Mouse (Mus musculus) adrenal gland (tissue): ENCODE results near the gene Gripap1.
"Not testable (repeated sequence)": the region's sequence is repeated elsewhere in the genome, so short reads cannot be mapped to it uniquely, and the experiment has no call there.

ENCODE experiments used
- intact Hi-C: fragments of 180-260 bp; cut with DNase I; formaldehyde crosslinking; loops from one replicate; pipeline ENCODE4 v1.15.1; 2025

The Gripap1 gene

DNA sequence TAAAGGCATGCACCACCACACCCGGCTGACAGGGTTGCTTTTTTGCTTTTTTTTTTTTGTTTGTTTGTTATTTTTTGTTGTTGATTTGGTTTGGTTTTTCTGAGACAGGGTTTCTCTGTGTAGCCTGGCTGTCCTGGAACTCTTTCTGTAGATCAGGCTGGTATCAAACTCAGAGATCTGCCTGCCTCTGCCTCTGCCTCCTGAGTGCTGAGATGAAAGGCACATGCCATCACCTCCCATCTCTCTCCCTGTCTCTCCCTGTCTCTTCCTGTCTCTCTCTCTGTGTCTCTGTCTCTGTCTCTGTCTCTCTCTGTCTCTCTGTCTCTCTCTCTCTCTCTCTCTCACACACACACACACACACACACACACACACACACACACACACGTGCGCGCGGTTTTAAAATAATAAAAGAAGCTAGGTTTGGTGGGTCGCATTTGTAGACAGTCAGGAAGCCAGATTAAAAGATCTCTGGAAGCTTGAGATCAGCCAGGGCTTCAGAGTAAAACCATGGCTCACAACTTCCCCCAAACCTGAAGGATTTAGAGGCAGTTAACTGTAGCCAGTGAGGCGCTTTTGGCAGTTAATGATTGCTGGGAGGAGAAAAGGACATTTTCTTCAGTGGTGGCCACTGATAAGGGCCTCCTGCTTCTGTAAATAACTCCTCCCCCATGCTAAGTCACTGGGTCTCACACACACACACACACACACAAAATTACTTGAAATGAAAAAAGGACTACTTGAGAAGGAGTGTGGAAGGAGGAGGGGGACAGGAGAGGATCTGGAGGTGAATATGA lies 10.9 kb upstream of the Gripap1 start:
- intact Hi-C loops, result no loop called here

DNA sequence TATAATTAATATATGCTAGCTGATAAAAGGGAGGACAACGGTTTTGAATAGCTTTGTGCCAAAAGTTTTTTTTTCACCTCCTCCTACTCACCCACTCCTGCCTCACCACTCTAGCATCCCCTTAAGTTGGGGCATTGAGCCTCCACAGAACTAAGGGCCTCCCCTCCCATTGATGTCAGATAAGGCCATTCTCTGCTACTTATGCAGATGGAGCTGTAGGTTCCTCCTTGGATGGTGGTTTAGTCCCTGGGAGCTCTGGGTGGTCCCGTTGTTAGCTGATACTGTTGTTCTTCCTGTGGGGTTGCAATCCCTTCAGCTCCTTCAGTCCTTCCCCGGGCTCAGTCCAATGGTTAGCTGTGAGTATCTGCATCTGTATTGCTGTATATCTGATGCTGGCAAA lies 10.3 kb upstream of the Gripap1 start:
- intact Hi-C loops, result no loop called here

DNA sequence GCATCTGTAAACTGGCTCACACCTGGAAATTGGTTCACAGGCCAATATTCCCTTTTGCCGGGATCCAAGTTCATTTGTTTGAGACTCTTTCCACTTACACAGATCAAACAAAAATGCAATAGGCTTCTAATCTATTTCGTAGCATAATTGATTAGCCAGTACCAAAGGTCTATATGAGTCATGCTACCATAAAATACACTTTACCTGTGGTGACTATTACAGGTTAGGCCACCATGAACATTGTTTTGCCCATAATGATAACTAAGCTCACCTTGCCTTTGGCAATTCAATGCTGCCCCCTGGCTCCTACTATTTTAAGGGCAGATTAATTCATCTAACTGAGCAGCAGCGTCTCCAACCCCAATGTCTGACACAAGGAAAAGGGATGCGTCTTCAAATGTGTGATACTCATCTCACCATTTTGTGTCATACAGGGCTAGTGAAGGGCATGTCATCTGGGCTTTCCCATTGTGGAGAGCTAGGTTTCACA lies 6.9 kb upstream of the Gripap1 start:
- intact Hi-C loops, result no loop called here

DNA sequence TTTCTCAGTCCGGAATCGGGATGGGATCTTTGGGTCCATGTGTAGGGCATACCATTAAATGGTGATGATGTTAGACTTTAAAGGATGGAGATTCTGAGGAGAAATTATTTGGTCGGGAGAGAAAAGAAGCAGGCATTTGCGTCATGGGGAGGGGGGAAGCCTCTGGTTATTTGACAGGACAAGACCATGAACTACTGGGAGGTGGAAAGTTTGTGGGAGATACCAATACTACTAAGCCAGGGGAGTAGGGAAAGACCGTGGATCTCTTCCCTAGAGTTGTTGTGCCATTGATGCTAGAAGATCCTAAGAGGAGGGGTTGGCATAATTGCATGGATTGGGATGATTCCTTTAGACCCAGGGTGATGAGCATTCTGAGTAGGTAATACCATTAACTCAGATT lies 744 bp downstream of the Gripap1 start:
- intact Hi-C loops, result no loop called here

DNA sequence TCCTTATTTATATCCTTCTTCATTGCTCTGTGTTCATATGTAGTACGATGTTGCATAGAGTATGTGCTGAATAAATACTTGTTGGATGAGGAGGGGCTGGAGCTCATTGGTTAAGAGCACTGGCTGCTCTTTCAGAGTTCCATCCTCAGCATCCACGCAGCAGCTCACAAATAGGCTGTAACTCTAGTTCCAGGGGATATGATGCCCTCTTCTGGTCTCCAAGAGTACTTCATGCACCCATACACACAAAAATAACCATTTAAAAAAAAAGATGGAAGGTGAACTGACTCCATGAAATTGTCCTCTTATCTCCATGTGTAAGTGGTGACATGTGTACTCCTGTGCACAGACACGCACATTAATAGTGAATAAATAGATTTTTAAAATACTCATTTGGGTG lies 3.8 kb downstream of the Gripap1 start:
- intact Hi-C loops, result no loop called here

DNA sequence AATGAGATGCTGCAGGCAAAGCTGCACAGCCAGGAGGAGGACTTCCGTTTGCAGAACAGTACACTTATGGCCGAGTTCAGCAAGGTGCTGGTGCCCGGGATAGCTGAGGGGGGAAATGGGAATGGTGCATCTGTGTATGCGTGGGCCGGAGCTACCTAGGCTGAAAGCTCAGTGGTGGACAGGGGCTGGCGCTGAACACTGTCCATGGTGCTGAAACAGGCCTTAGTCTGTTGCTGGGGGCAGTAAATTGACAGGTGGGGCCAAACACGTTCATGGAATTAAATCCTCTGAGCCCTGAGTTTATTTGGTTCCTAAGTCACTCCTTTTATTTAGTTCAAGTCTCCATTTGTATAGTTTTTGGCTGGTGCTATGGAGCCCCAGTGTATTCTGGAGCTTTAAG lies 5.5 kb downstream of the Gripap1 start:
- intact Hi-C loops, result no loop called here

DNA sequence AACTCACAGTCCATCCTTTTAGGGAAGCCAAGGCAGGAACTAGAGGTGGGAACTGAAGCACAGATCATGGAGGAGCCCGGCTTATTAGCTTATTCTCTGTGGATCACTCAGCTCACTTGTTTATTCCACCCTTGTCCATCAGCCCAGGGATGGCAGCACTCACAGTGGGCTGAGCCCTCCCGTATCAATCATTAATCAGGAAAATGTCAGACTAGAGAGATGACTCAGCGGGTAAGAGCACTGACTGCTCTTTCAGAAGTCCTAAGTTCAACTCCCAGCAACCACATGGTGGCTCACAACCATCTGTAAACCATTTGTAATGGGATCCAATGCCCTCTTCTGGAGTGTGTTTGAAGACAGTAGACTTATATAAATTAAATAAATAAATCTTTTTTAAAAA lies 7.8 kb downstream of the Gripap1 start:
- intact Hi-C loops, result no loop called here

DNA sequence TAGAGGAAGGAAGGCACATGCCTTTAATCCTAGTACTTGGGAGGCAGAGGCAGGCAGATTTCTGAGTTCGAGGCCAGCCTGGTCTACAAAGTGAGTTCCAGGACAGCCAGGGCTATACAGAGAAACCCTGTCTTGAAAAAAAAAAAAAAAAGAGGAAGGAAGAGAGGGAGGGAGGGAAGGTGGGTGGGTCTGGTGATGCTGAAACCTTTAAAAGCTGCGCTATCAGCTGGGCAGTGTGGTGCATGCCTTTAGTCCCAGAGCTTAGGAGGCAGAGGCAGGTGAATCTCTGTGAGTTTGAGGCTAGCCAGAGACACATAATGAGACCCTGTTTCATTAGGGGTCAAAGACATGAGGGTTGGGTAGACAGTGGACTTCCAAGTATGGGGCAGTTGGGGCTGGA lies 12.6 kb downstream of the Gripap1 start:
- intact Hi-C loops, result not testable (repeated sequence)

DNA sequence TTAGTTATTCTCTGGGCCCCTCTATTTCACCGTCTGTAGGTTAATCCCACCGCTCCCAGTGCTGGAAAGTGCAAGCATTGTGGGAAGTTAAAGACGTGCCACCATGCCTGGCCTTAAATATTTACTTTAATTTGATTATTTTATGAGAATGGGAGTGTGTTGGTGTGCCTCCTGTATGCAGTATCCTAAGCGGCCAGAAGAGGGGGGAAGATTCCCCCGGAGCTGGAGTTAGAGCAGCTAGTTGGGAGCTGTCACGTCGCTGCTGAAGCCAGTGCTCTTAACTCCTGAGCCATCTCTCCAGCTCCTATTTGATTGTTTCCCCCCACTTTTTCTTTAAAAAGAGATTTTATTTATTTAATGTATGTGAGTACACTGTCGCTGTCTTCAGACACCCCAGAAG lies 25.5 kb downstream of the Gripap1 start:
- intact Hi-C loops, result not testable (repeated sequence)

DNA sequence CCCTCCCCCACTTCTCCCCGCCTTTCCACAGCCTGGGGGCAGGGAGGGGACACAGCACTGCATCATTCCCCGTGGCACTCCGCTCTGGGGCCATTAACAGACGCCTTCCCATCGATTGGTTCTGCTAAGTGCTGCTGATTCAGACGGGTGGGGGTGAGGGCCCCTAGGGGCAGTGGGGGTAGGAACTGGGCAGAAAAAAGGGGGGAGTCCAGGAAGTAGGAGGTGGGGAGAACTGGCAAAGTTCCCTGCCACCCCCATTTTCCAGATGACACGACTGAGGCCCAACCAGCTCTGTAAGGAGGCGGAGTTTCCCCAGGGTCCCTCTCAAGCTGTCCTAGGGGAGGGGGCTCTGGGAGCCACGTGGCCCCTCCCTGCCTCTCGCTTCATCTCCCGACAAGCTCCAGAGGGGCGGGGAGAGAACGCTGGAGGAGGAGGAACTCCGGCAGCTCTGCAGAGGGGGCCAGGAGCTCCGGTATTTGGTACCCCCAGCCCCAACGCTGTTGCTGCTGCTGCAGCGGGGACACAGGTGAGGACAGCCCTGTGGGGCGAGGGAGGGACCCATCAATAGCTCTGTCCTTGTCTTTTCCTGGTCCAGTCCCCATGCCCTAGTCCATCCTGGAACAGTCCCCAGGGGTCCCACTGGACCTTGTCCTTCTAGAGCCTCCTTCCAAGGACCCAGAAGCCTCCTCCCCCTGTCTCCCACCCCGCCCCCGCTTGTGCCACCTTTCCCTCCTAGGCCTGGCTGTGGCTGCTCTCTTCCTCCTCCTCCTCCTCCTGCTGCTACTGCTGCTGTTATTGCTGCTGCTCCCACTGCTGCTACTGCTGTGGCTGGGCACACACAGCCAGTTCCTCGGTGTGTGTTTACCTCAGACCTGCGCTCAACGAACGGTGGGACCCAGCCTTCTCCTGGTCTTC lies 32.6 kb downstream of the Gripap1 start, which contains the start of gene Kcnd1:
Kcnd1 (plus strand) TSS at position 425 of the 915 bp plus-strand sequence.
- intact Hi-C loops, result no loop called here

DNA sequence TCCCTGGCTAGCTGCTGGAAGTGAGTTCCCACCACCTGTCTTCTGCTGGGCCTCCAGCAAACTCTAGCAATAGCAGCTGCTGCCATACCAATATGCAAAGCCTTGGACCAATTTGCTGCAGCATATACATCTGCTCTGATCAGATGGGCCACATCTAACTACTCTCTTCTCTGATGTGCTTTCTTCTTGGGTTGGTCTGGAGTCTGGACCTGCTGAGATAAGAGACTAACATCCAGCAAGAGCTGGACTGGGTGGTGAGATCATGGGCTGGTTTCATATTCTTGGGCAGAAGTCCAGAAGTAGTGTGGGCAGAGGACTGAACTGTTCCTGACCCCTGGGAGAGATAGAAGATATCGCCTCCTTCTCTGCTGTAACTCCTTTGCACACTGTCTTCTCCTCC lies 47.6 kb downstream of the Gripap1 start:
- intact Hi-C loops, result no loop called here

DNA sequence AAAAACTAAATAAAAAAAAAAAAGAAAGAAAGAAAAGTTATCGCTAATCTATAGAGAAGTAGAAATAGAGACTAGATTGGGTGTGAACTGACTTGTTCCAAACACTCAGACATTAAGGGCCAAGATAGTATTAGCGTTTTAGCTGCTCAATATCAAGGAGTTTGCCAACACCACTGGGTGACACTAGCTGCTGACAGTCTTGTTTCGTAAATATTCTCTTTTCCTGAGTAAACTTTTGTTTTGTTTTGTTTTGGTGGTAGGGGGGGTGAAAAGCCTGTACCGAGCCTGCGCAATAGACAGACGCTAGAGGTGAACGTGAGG lies 51.2 kb downstream of the Gripap1 start:
- intact Hi-C loops, result no loop called here

DNA sequence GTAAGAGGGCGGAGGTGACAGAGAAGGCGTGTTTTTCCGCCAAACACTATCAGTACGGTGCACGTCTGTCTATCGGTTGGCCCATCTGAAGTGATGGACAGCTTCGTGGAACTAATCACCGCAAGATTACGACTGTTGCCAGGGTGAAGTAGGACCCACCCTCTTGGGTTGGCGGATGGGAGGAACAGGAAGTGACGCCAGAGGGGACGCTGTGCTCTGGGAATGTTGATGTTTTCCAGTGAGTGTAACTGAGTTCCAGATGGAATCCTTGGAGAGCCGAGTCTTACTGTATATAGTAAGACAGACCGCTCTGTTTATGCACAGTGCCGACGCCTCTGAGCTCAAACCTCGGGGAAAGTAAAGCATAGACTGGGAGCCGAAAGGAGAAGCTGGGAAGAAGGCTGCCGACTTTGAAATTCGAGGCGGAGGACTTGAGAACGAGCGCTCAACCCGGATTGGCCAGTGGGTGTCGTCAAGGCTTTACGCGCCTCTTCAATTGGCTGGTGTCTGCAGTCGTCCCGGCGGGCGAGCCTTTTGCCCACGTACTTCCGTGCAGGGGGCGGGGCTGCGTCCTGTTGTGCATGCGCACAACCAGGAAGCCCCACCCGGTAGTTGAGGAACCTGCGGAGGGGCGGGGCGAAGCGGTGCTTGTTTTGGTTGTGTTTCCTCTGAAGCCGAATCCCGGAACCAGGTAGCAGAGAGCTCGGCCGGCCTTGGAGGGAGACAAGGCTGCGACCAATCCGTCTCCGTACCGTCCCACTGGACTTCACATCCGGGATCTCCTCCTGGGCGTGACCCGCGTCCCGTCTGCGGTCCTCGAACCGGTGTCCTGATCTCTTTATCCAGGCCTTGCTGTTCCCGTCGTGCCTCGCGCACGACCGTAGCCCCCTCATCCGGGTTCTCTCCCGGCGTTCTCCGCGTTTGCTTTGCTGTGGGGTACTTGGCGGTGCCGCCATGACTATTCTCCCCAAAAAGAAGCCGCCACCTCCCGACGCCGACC lies 51.9 kb downstream of the Gripap1 start, which contains the start of gene Otud5:
Otud5 (plus strand) TSS at position 202 of the 1,000 bp plus-strand sequence.
- intact Hi-C loops, result no loop called here

DNA sequence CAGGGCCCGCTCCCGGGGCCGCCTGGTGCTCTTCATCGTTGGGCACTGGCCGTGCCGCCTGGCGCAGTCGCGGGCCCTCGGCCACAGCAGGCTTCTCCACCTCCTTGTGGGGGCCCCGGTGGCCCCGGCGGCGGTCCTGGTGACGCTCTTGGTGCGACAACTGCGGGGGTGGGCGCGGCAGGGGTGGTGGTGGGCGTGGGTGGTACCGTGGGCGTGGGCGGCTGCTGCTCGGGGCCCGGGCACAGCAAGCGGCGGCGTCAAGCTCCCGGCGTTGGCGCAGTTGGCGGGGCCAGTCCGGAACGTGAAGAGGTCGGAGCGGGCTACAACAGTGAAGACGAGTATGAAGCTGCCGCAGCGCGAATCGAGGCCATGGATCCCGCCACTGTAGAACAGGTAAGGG lies 52.8 kb downstream of the Gripap1 start:
- intact Hi-C loops, result no loop called here

DNA sequence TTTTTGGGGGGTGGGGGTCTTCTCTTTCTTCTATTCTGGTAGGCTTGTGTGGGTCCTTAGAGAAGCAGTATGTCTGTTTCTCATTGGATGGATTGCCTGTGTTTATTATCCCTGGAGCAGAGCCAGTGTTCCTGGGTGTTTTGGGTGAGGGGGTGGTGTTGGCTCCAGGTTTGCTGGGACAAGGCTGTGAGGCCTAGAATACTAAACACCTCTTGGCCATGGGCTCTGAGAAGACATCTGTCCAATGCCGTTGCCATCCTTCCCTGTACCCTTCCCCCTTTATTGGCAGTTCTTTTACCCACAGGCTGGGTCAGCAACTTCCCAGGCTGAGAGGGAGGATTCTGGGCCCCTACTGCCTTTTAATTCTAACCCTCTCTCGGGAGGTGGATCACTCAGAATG lies 58.3 kb downstream of the Gripap1 start:
- intact Hi-C loops, result no loop called here

DNA sequence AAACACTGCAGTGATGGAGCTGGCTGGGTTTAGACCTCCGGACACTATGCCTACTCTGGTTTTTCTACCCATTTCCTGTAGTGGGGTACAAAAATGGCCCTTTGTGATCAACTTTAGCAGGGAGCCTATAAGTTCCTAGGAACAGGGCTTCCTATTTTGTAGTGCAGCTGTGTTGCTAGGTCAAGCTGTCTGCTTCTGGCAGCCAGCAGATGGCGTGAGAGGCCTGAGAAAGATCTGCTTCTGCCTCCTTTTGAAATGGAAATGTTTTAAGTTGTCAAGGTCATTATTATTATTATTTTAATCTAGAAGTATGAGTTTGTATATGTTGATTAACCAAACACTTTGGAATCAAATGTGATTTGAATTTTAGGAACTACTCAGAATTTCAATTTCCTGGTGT lies 65.0 kb downstream of the Gripap1 start:
- intact Hi-C loops, result no loop called here

DNA sequence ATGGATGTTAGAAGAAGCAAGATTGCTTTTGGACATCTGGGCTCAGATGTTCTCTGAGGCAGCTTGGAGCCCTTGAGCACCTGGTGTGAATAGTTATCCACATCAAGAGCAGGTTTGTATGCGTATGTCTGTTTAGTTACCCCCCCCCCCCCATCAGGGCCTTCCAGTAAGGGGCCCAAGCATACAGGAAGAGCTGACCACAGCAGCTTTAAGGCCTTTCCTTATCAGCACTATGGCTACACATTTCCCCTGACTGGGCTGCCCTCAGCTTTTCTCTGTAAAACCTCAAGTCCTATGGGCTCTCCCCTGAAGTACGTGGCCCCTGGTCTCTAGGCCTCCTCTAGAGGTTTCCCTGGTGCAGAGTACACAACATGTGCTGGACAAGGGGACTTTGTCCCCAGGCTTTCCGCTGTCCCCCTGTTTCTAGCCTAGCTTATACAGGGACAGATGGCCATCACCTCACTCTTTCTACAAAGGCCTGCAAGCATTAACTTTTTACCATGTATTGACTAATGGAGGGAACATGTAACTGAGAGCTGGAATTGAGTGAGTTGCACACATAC lies 69.7 kb downstream of the Gripap1 start:
- intact Hi-C loops, result no loop called here

DNA sequence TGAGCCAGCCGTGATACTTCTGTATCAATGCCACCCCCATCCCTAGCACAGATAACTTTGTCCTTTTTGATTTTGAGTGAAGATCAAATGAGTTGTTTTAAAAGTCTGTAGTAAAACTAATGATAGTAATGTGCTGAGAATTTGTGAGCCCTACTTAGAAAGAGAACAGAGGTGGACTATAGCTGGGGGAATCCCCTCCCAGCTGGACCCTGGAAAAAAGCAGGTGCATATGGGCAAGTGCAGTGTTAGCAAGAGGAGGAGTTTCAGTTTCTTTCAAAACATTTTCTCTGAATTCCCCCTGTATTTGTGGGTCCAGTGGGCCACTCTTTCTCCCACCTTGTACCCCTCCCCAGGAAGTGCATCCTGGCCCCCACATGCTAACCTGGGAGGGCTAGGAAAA lies 73.6 kb downstream of the Gripap1 start:
- intact Hi-C loops, result no loop called here

DNA sequence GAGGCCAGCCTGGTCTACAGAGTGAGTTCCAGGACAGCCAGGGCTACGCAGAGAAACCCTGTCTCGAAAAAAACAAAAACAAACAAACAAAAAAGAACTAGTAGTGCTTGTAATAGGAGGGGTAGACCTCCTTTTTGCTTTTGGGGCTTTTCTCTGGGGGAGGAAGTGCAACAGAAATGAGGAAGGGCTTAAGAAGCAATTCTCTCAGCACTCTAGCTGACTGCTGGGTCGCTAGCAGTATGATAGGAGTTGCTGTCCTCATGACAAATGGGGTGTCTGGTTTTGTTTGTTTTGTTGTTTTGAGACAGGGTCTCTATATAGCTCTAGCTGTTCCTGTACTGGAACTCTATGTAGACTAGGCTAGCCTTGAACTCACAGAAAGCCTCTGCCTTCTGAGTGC lies 75.0 kb downstream of the Gripap1 start:
- intact Hi-C loops, result no loop called here

DNA sequence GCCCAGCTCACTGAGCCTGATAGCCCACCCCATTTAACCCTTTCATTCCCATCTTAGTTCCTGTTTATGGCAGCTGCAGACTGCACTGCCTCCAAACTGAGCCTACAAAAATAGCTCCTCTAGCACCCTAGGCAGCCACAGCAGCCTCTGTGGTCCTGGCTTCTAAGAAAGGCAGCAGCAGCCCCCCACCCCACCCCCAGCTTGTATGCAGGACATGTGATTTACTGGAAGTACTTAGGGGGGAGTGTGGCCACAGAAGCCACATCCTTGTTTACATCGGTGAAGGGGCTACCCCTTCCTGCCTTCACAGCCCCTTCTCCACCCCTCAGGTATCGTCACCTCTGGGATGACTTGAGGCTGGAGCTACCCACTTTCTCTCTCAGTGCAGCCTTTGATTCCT lies 75.8 kb downstream of the Gripap1 start:
- intact Hi-C loops, result no loop called here

DNA sequence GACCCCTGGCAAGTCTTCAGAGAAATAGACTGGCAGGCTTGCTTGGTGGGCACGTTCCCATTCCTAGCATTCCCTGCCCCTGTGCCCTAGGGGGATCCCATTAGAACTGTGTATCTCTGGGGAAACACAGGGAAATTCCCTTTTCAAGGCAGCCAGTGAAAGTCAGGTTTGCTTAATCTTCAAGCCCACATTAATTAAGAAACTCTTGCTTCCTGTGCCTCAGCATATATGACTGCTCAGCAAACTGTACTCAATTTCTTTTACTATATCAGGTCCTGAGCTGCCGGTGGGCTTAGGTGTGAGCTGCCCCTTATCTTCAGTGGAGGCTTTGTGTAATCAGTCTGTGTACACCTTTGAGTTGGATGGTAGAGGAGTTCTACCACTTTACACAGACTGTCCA lies 76.2 kb downstream of the Gripap1 start:
- intact Hi-C loops, result no loop called here
